In genomic region chr14:120276343-120277080, GRCm38 (mm10) we compare ENCODE assay signal across 8 mouse cellular contexts. TPM values are rescaled to one million over a fixed set of nuclear protein-coding genes. Genes with fewer than 3 reads are reported as not detected.
DNase-seq lines count a peak whose midpoint lies in the region; ATAC-seq and TF ChIP-seq lines count a peak whose summit lies in the region.

No protein-coding gene starts in this region.

- H3K9ac ChIP-seq in heart, embryonic 15.5 days, result peak overlapping the region; percentile 77
- H3K9ac ChIP-seq in liver, postnatal 0 days (replicated peaks), result peak overlapping the region; percentile 69
- H3K9ac ChIP-seq in stomach, postnatal 0 days (ENCODE audit: low read length), result peak overlapping the region; percentile 68

- ATAC-seq in heart, embryonic 15.5 days (replicated peaks; ENCODE audit: insufficient number of reproducible peaks, insufficient read depth, low FRiP score, low read depth), result no peak
- no peak for ATAC-seq in liver, postnatal 0 days
- no peak for ATAC-seq in stomach, postnatal 0 days (ENCODE audit: low FRiP score, low TSS enrichment)

- TF ChIP-seq EP300 in liver, postnatal 0 days (IDR thresholded peaks at IDR 0.05; ENCODE audit: low read depth), result no peak
- no peak for TF ChIP-seq EP300 in stomach, postnatal 0 days (optimal IDR thresholded peaks at IDR 0.05)

- WGBS in kidney, adult 2 months, result under 1% methylated on average over 10 of the region's 10 CpGs
- WGBS in heart, embryonic 15.5 days, result 2% methylated on average over 10 of the region's 10 CpGs
- 3% methylated on average over 10 of the region's 10 CpGs for WGBS in liver, postnatal 0 days (ENCODE audit: insufficient replicate concordance)
- WGBS in stomach, postnatal 0 days, result under 1% methylated on average over 10 of the region's 10 CpGs

- peak overlapping the region; percentile 76 for H3K27ac ChIP-seq in kidney, adult 2 months (ENCODE audit: insufficient read depth, low read depth, low read length)
- peak overlapping the region; percentile 95 for H3K27ac ChIP-seq in heart, embryonic 15.5 days
- peak overlapping the region; percentile 92 for H3K27ac ChIP-seq in liver, postnatal 0 days (ENCODE audit: low read depth)
- peak overlapping the region; percentile 94 for H3K27ac ChIP-seq in stomach, postnatal 0 days (replicated peaks)

- peak; percentile 55 for DNase-seq in kidney, adult 2 months
- no peak for DNase-seq in kidney, adult 11 months
- DNase-seq in MN1 (ENCODE audit: low spot score), result peak; percentile 21
- no peak for DNase-seq in liver, postnatal 0 days
- DNase-seq in stomach, postnatal 0 days (ENCODE audit: low spot score), result no peak
- DNase-seq in layer of hippocampus, postnatal 10 days (ENCODE audit: low spot score in 2 of 2), result no peak
- no peak for DNase-seq in layer of hippocampus, postnatal 36 days

- H3K9me3 ChIP-seq in heart, embryonic 15.5 days (replicated peaks), result no peaks in the 10 kb centered on the region
- H3K9me3 ChIP-seq in liver, postnatal 0 days (ENCODE audit: low read length), result no peaks in the 10 kb centered on the region
- no peaks in the 10 kb centered on the region for H3K9me3 ChIP-seq in stomach, postnatal 0 days (ENCODE audit: control insufficient read depth, low read length)

- peaks cover 19% of the 10 kb centered on the region for H3K4me1 ChIP-seq in kidney, adult 2 months (ENCODE audit: control insufficient read depth, insufficient read depth, low read length)
- peaks cover 48% of the 10 kb centered on the region for H3K4me1 ChIP-seq in heart, embryonic 15.5 days (replicated peaks)
- peaks cover 45% of the 10 kb centered on the region for H3K4me1 ChIP-seq in liver, postnatal 0 days (ENCODE audit: insufficient read depth)
- H3K4me1 ChIP-seq in stomach, postnatal 0 days (replicated peaks; ENCODE audit: control insufficient read depth, insufficient read depth), result peaks cover 3% of the 10 kb centered on the region; the same call in 1 of the 2 replicates

- no peak for TF ChIP-seq POLR2A in kidney, adult 2 months (IDR thresholded peaks at IDR 0.05; ENCODE audit: low read depth, low read length)

- H3K4me3 ChIP-seq in kidney, adult 2 months (ENCODE audit: insufficient read depth, low read depth, low read length), result peak overlapping the region; percentile 43
- peak overlapping the region; percentile 76 for H3K4me3 ChIP-seq in heart, embryonic 15.5 days
- peak overlapping the region; percentile 83 for H3K4me3 ChIP-seq in liver, postnatal 0 days (ENCODE audit: low read depth, low read length)
- peak overlapping the region; percentile 70 for H3K4me3 ChIP-seq in stomach, postnatal 0 days (ENCODE audit: low read depth, low read length)

- H3K36me3 ChIP-seq in kidney, adult 2 months (ENCODE audit: control insufficient read depth, insufficient read depth, low read length), result no peaks in the 10 kb centered on the region
- no peaks in the 10 kb centered on the region for H3K36me3 ChIP-seq in heart, embryonic 15.5 days
- no peaks in the 10 kb centered on the region for H3K36me3 ChIP-seq in liver, postnatal 0 days (replicated peaks; ENCODE audit: insufficient read depth, low read length)
- H3K36me3 ChIP-seq in stomach, postnatal 0 days (ENCODE audit: control insufficient read depth, insufficient read depth, low read length), result no peaks in the 10 kb centered on the region

- peak overlapping the region; percentile 87 for H3K4me2 ChIP-seq in heart, embryonic 15.5 days
- peak overlapping the region; percentile 78 for H3K4me2 ChIP-seq in liver, postnatal 0 days (ENCODE audit: low read depth, low read length)
- H3K4me2 ChIP-seq in stomach, postnatal 0 days (replicated peaks; ENCODE audit: low read depth), result peak overlapping the region; percentile 77

- no peak for TF ChIP-seq CTCF in kidney, adult 2 months (conservative IDR thresholded peaks at IDR 0.05; ENCODE audit: insufficient read depth, insufficient read length, low read depth, low read length)
- TF ChIP-seq CTCF in liver, postnatal 0 days (IDR thresholded peaks at IDR 0.05; ENCODE audit: low read depth), result no peak
- TF ChIP-seq CTCF in stomach, postnatal 0 days (IDR thresholded peaks at IDR 0.05; ENCODE audit: low read depth), result no peak

- H3K27me3 ChIP-seq in kidney, adult 2 months (replicated peaks; ENCODE audit: control insufficient read depth, insufficient read depth, low read length), result no peaks in the 10 kb centered on the region
- no peaks in the 10 kb centered on the region for H3K27me3 ChIP-seq in heart, embryonic 15.5 days
- H3K27me3 ChIP-seq in liver, postnatal 0 days (ENCODE audit: insufficient read depth, low read length), result no peaks in the 10 kb centered on the region
- H3K27me3 ChIP-seq in stomach, postnatal 0 days (ENCODE audit: control insufficient read depth, insufficient read depth, low read length), result no peaks in the 10 kb centered on the region

RNA-seq across cellular contexts. Expression of gene Mbnl2, which starts 1.0 kb away (rescaled TPM):
- 50.0 and 53.9 TPM in 2 replicates for polyA plus RNA-seq in kidney, adult 2 months (2012; rRNA removed)
- polyA plus RNA-seq in heart, embryonic 15.5 days (2015; fragmentation: Nextera tagmentation; extraction: Ambion mirVana), result 122 and 123 TPM in 2 replicates
- polyA plus RNA-seq in liver, postnatal 0 days (2015; fragmentation: Nextera tagmentation; extraction: Ambion mirVana), result 16.0 and 16.9 TPM in 2 replicates
- polyA plus RNA-seq in stomach, postnatal 0 days (2015; fragmentation: Nextera tagmentation; extraction: Ambion mirVana), result 101 and 104 TPM in 2 replicates
- 100 to 1,000 TPM; 126 to 132 TPM for total RNA-seq in layer of hippocampus, postnatal 10 days (2021)
- total RNA-seq in layer of hippocampus, postnatal 36 days (2021), result 100 to 1,000 TPM; 249 TPM

Comparison
In these comparisons a context has a peak if more than half of its experiments do, and no peak if none do; other contexts are left out.
1. DNase-seq: peak in kidney, adult 2 months (single experiment) and MN1 (single experiment); none in kidney, adult 11 months (single experiment), liver, postnatal 0 days (single experiment), stomach, postnatal 0 days (single experiment), layer of hippocampus, postnatal 10 days (0 of 2) and layer of hippocampus, postnatal 36 days (0 of 2).
2. Peak in every context shown above with its lines, with median percentiles within 50 percentile points of each other: H3K27ac ChIP-seq, H3K4me3 ChIP-seq, H3K4me2 ChIP-seq and H3K9ac ChIP-seq.